Comparison of ENCODE assay signal across 10 mouse cellular contexts in genomic region chr12:112646139-112646538, GRCm38 (mm10). TPM values are rescaled to one million over a fixed set of nuclear protein-coding genes. Genes with fewer than 3 reads are reported as not detected.
DNase-seq lines count a peak whose midpoint lies in the region; ATAC-seq and TF ChIP-seq lines count a peak whose summit lies in the region.
"Had no signal": no experiment of that assay in that cellular context is flagged by ENCODE, and none has a peak within 500 bp of the region (broad histone marks: within the 10 kb centered on the region; RNA-seq: fewer than 3 reads in every experiment).

No protein-coding gene starts in this region.

- no peak for DNase-seq in lung, embryonic 14.5 days
- DNase-seq in lung, postnatal 14 days, result no peak
- DNase-seq in forebrain, embryonic 14.5 days (ENCODE audit: low spot score), result no peak
- DNase-seq in cerebellum, postnatal 4 days (ENCODE audit: low spot score in 2 of 2), result no peak
- no peak for DNase-seq in retina, embryonic 14.5 days (ENCODE audit: low spot score)
- DNase-seq: cerebellum, adult 18-20 months had no signal

- peaks cover 4% of the 10 kb centered on the region; the same call in 1 of the 2 replicates for H3K4me1 ChIP-seq in lung, embryonic 14.5 days (ENCODE audit: insufficient read depth)
- peaks cover 7% of the 10 kb centered on the region; the same call in 1 of the 2 replicates for H3K4me1 ChIP-seq in forebrain, embryonic 14.5 days (ENCODE audit: control insufficient read depth, insufficient read depth, low read length)
- H3K4me1 ChIP-seq in liver, embryonic 12.5 days, result peaks cover 33% of the 10 kb centered on the region
- H3K4me1 ChIP-seq in stomach, embryonic 16.5 days (ENCODE audit: control insufficient read depth, insufficient read depth, low read length), result peaks cover 14% of the 10 kb centered on the region

- 33% methylated on average over 6 of the region's 6 CpGs for WGBS in lung, embryonic 14.5 days
- WGBS in forebrain, embryonic 14.5 days, result 40% methylated on average over 6 of the region's 6 CpGs
- 61% methylated on average over 6 of the region's 6 CpGs for WGBS in liver, embryonic 12.5 days (ENCODE audit: insufficient replicate concordance)
- WGBS in stomach, embryonic 16.5 days, result 46% methylated on average over 6 of the region's 6 CpGs

- no peak for ATAC-seq in lung, embryonic 14.5 days (ENCODE audit: insufficient read depth)
- no peak for ATAC-seq in forebrain, embryonic 14.5 days
- no peak for ATAC-seq in liver, embryonic 12.5 days
- ATAC-seq in stomach, embryonic 16.5 days (ENCODE audit: insufficient read depth, low FRiP score), result no peak
- no peak for ATAC-seq in monocyte, adult 5-6 weeks (replicated peaks; ENCODE audit: insufficient number of reproducible peaks, low FRiP score, low TSS enrichment, poor library complexity, severe bottlenecking)
- ATAC-seq: Patski had no signal

- peak overlapping the region; percentile 90 for H3K4me2 ChIP-seq in lung, embryonic 14.5 days
- H3K4me2 ChIP-seq in forebrain, embryonic 14.5 days (ENCODE audit: low read length), result peak overlapping the region; percentile 87
- H3K4me2 ChIP-seq in liver, embryonic 12.5 days, result peak overlapping the region; percentile 95
- H3K4me2 ChIP-seq in stomach, embryonic 16.5 days (ENCODE audit: low read depth, low read length), result peak overlapping the region; percentile 74

- H3K9ac ChIP-seq in lung, embryonic 14.5 days, result peak overlapping the region; percentile 82
- H3K9ac ChIP-seq in forebrain, embryonic 14.5 days (ENCODE audit: low read length), result 0 out of 2 replicates have a peak overlapping the region, but pooled peaks have one; percentile 82
- H3K9ac ChIP-seq in liver, embryonic 12.5 days, result peak overlapping the region; percentile 83
- peak overlapping the region; percentile 89 for H3K9ac ChIP-seq in stomach, embryonic 16.5 days (ENCODE audit: low read length)

- no peak overlapping the region for H3K27ac ChIP-seq in lung, embryonic 14.5 days (ENCODE audit: low read depth)
- no peak overlapping the region for H3K27ac ChIP-seq in forebrain, embryonic 14.5 days (ENCODE audit: low read depth, low read length)
- no peak overlapping the region for H3K27ac ChIP-seq in liver, embryonic 12.5 days
- H3K27ac ChIP-seq in stomach, embryonic 16.5 days (ENCODE audit: low read length), result no peak overlapping the region; the same call in 1 of the 2 replicates

- no peaks in the 10 kb centered on the region for H3K9me3 ChIP-seq in lung, embryonic 14.5 days (ENCODE audit: low read depth, low read length)
- no peaks in the 10 kb centered on the region for H3K9me3 ChIP-seq in forebrain, embryonic 14.5 days (replicated peaks; ENCODE audit: control insufficient read depth, low read length)
- H3K9me3 ChIP-seq in liver, embryonic 12.5 days (replicated peaks), result no peaks in the 10 kb centered on the region
- no peaks in the 10 kb centered on the region for H3K9me3 ChIP-seq in stomach, embryonic 16.5 days (replicated peaks; ENCODE audit: control insufficient read depth, low read length)

- H3K27me3 ChIP-seq in lung, embryonic 14.5 days (ENCODE audit: insufficient read depth, low read length), result no peaks in the 10 kb centered on the region
- H3K27me3 ChIP-seq in forebrain, embryonic 14.5 days (replicated peaks; ENCODE audit: control insufficient read depth, insufficient read depth, low read length), result no peaks in the 10 kb centered on the region
- H3K27me3 ChIP-seq in liver, embryonic 12.5 days (replicated peaks), result no peaks in the 10 kb centered on the region
- H3K27me3 ChIP-seq in stomach, embryonic 16.5 days (ENCODE audit: control insufficient read depth, insufficient read depth, low read length), result no peaks in the 10 kb centered on the region
- H3K27me3 ChIP-seq: Patski had no signal

- peaks cover 41% of the 10 kb centered on the region for H3K36me3 ChIP-seq in lung, embryonic 14.5 days (ENCODE audit: insufficient read depth)
- peaks cover 28% of the 10 kb centered on the region for H3K36me3 ChIP-seq in forebrain, embryonic 14.5 days (ENCODE audit: control insufficient read depth, insufficient read depth, low read length)
- H3K36me3 ChIP-seq in liver, embryonic 12.5 days, result peaks cover 48% of the 10 kb centered on the region
- H3K36me3 ChIP-seq in stomach, embryonic 16.5 days (ENCODE audit: control insufficient read depth, insufficient read depth, low read length), result no peaks in the 10 kb centered on the region; the same call in 1 of the 2 replicates

- TF ChIP-seq CTCF in lung, embryonic 14.5 days (IDR thresholded peaks at IDR 0.05; ENCODE audit: low read depth), result no peak

- H3K4me3 ChIP-seq in lung, embryonic 14.5 days (ENCODE audit: low read depth, low read length), result peak overlapping the region; percentile 79
- H3K4me3 ChIP-seq in forebrain, embryonic 14.5 days (ENCODE audit: low read depth, low read length), result peak overlapping the region; percentile 68
- peak overlapping the region; percentile 79 for H3K4me3 ChIP-seq in liver, embryonic 12.5 days
- H3K4me3 ChIP-seq in stomach, embryonic 16.5 days (replicated peaks; ENCODE audit: low read length), result peak overlapping the region; percentile 67

RNA-seq across cellular contexts. Expression of gene Siva1, which starts 1.7 kb away (rescaled TPM):
- 253 and 291 TPM in 2 replicates for polyA plus RNA-seq in lung, embryonic 14.5 days (2014; fragmentation: Nextera tagmentation; extraction: Ambion mirVana)
- polyA plus RNA-seq in forebrain, embryonic 14.5 days (2014; fragmentation: Nextera tagmentation; extraction: Ambion mirVana), result 94.1 and 155 TPM in 2 replicates
- polyA plus RNA-seq in liver, embryonic 12.5 days (2016; fragmentation: Nextera tagmentation; extraction: Ambion mirVana), result 126 and 137 TPM in 2 replicates
- 152 and 171 TPM in 2 replicates for polyA plus RNA-seq in stomach, embryonic 16.5 days (2015; fragmentation: Nextera tagmentation; extraction: Ambion mirVana)
- 73.4 to 154 TPM (median 84.8 TPM) in 3 replicates for total RNA-seq in monocyte, adult 5-6 weeks (2017)

RNA-seq across cellular contexts. Expression of gene Adssl1, which starts 26.3 kb away (rescaled TPM):
- polyA plus RNA-seq in lung, embryonic 14.5 days (2014; fragmentation: Nextera tagmentation; extraction: Ambion mirVana), result 3.8 and 5.0 TPM in 2 replicates
- 2.0 and 2.1 TPM in 2 replicates for polyA plus RNA-seq in forebrain, embryonic 14.5 days (2014; fragmentation: Nextera tagmentation; extraction: Ambion mirVana)
- 5.2 and 5.6 TPM in 2 replicates for polyA plus RNA-seq in liver, embryonic 12.5 days (2016; fragmentation: Nextera tagmentation; extraction: Ambion mirVana)
- 2.7 and 10.3 TPM in 2 replicates for polyA plus RNA-seq in stomach, embryonic 16.5 days (2015; fragmentation: Nextera tagmentation; extraction: Ambion mirVana)
- 81.5 to 125 TPM (median 102 TPM) in 3 replicates for total RNA-seq in monocyte, adult 5-6 weeks (2017)

RNA-seq across cellular contexts. Expression of gene Akt1, which starts 28.5 kb away (rescaled TPM):
- polyA plus RNA-seq in lung, embryonic 14.5 days (2014; fragmentation: Nextera tagmentation; extraction: Ambion mirVana), result 140 and 166 TPM in 2 replicates
- 61.7 and 65.4 TPM in 2 replicates for polyA plus RNA-seq in forebrain, embryonic 14.5 days (2014; fragmentation: Nextera tagmentation; extraction: Ambion mirVana)
- polyA plus RNA-seq in liver, embryonic 12.5 days (2016; fragmentation: Nextera tagmentation; extraction: Ambion mirVana), result 76.6 and 81.8 TPM in 2 replicates
- 50.7 and 52.8 TPM in 2 replicates for polyA plus RNA-seq in stomach, embryonic 16.5 days (2015; fragmentation: Nextera tagmentation; extraction: Ambion mirVana)
- 151 to 190 TPM (median 176 TPM) in 3 replicates for total RNA-seq in monocyte, adult 5-6 weeks (2017)

RNA-seq across cellular contexts. Expression of gene Zbtb42, which starts 32.5 kb away (rescaled TPM):
- polyA plus RNA-seq in lung, embryonic 14.5 days (2014; fragmentation: Nextera tagmentation; extraction: Ambion mirVana), result 6.7 and 9.0 TPM in 2 replicates
- polyA plus RNA-seq in forebrain, embryonic 14.5 days (2014; fragmentation: Nextera tagmentation; extraction: Ambion mirVana), result 1.0 and 1.8 TPM in 2 replicates
- 1.0 and 1.2 TPM in 2 replicates for polyA plus RNA-seq in liver, embryonic 12.5 days (2016; fragmentation: Nextera tagmentation; extraction: Ambion mirVana)
- polyA plus RNA-seq in stomach, embryonic 16.5 days (2015; fragmentation: Nextera tagmentation; extraction: Ambion mirVana), result 9.7 and 12.2 TPM in 2 replicates
- total RNA-seq in monocyte, adult 5-6 weeks (2017), result 4.3 to 8.3 TPM (median 5.6 TPM) in 3 replicates

RNA-seq across cellular contexts. Expression of gene Inf2, which starts 57.6 kb away (rescaled TPM):
- polyA plus RNA-seq in lung, embryonic 14.5 days (2014; fragmentation: Nextera tagmentation; extraction: Ambion mirVana), result 4.5 and 5.2 TPM in 2 replicates
- 2.6 and 2.9 TPM in 2 replicates for polyA plus RNA-seq in forebrain, embryonic 14.5 days (2014; fragmentation: Nextera tagmentation; extraction: Ambion mirVana)
- polyA plus RNA-seq in liver, embryonic 12.5 days (2016; fragmentation: Nextera tagmentation; extraction: Ambion mirVana), result 2.2 and 2.7 TPM in 2 replicates
- polyA plus RNA-seq in stomach, embryonic 16.5 days (2015; fragmentation: Nextera tagmentation; extraction: Ambion mirVana), result 2.9 and 3.9 TPM in 2 replicates
- 2.1 to 13.1 TPM (median 5.6 TPM) in 3 replicates for total RNA-seq in monocyte, adult 5-6 weeks (2017)
